Mouse (Mus musculus) adrenal gland, postnatal 25 days (tissue): ENCODE measurements around the gene Ly9. TPM values are rescaled to one million over a fixed set of nuclear protein-coding genes. Genes with fewer than 3 reads are reported as not detected.

Experiments used
- DNase-seq: peaks from one replicate; pipeline ENCODE4 v3.0.0; 2021; ENCODE audit warnings: mixed read lengths
- microRNA-seq, 2 experiments: library from miRNA; unstranded; fragments of <30 nt; microRNA quantifications; one replicate each; pipeline ENCODE4 v1.2.0; 2021
- total RNA-seq: library from RNA; stranded (reverse); gene quantifications from 2 replicates; pipeline ENCODE4 v1.2.3, GENCODE M21; 2021

The Ly9 gene
- total RNA-seq, 1 experiment from 2014 or later: 0.67 TPM

DNA sequence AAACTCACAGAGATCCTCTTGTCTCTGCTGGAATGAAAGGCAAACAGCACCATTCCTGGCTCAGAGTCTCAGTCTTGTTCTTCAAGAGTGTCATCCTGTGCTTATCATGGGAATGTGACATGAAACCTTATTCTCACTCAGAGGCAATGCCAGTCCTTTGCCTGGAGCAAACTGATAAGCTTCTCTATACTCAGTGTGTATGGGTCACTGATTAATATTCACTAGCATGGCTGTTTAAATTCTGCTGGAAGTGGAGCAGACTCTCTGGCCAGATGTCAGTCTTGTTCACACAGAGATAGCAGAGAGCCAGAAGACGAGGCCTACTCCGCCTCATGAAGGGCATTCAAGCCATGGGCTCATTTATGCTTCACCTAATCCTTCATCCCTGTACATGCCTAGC lies 22.6 kb downstream of the Ly9 start:
- DNase-seq: no peak

DNA sequence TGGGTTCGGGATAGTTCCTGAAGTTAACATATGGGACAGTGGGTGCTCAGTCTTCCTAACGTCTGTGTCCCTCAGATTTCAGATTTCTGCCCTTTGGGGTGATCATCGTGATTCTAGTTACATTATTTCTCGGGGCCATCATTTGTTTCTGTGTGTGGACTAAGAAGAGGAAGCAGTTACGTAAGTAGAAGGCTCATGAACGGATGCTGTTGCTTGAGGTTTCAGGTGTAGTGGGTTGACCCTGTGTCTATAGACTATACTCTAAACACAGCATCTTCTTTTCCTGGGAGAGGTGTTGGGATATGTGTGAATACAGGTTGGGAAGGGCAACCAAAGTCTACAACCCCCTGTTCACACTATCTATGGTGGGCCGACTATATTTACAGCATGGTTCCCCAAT lies 30.0 kb downstream of the Ly9 start:
- no peak for DNase-seq

DNA sequence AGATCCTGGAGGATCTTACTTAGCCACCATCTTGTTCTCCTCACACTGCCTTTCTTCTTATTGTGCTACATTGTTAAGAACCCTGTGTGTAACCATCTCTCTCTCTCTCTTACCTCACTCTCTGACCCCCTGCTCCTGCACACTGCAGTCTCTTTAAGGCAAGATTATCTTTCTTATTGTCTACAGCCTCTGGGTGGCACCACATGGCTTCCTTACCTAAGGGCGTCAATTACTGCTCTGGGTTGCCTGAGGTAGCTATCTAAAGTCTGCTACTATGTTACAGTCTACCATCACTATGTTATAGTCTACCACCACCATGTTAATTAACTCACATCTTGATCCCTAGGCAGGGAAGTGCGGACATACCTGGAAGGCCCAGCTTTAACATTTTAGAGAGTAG lies 38.8 kb downstream of the Ly9 start:
- DNase-seq: no peak

DNA sequence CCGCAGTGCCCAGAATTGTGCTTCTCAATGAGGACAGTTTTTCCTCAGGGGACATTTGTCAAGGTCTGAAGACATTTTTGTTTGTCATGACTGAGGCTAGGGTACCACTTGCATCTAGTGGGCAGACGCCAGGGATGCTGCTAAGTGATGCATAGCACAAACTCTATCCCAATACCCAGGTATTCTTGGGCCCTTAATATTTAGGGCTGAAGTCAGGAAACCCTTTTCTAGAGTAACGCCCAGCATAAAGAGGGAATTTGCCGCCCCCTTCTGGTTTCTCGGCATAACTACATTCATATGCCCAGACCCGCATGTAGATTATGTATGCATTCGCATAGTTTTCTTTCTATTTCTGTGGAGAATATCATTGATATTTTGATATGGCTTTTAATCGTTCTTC lies 40.4 kb downstream of the Ly9 start:
- peak; percentile 35 for DNase-seq

DNA sequence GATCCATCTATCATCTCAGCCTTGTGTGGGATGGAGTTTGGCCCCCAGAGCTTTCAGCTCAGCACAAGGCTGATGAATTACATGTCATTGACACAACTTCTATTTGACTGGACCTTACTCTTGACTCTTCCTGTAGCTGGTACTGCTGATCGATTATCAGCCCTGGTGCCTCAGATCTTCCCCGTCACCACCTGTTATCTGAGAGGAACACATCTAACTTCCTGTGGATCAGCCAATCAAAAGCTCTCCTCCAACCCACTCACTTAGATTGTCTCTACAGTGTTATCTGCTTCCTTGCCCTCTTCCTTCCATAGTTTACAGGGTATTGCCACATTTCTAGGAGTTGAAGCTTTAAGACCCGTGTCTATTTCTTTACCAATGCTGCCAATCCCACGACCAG lies 41.3 kb downstream of the Ly9 start:
- no peak for DNase-seq

DNA sequence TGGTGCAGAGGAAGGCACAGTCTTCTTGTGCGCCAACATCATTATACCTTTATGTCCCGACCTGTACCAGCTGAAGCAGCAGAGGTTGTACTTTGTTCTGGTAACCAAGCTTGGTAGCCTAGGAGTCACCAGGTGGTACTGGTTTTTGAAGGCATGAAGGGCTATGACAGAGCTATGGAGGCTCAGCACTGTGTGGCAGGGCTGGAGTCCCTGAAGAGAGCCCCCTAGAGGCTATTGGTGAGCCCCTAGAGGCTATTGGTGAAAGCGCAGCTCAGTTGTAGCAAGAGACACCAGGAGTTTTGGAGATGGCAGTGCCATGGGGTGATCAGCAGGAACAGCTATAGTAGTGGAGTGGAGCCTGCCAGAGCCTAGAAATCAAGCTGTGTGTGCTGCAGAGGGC lies 43.0 kb downstream of the Ly9 start:
- DNase-seq: no peak

DNA sequence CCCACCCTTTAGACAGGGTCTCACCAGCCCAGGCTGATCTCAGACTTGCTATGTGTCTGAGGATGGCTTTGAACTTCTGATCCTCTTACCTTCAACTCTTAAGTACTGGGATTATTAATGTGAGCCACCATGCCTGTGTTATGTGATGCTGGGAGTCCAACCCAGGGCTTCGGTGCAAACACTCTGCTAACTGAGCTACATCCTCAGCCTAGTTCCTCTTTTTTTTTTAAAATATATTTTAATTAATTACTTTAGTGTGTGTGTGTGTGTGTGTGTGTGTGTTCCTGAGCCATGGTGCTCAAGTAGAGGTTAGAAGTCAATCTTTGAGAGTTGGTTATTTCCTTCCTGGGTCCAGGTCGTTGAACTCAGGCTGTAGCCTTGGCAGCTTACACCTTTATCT lies 44.2 kb downstream of the Ly9 start:
- DNase-seq: no peak

DNA sequence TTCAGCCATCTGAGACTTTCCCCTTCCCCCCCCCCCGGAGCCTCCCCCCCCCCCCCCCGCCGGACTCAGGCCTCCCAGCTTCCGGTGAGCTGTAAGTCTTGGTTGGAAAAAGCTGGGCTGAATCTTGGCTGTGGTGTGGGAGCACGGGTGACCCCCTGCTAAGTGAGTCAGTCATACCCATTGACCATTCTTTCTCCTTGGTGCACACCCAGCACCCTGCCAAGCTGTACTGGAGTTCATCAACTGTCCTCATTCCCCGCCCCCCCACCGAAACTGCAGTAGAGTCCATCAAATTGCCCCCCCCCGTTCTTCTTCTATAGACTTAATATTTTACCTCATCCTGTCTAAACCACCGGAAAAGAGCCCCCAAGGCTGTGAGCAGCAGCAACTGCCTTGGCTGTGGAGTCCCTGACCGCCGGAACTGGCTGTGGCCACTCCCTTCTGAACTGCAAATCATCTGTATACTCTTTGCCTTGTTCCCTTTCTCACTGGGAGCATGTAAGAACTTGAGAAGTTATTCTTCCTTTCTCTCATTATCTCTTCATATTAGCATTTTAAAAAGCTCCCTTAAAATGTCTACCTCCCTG lies 45.5 kb downstream of the Ly9 start:
- no peak for DNase-seq

DNA sequence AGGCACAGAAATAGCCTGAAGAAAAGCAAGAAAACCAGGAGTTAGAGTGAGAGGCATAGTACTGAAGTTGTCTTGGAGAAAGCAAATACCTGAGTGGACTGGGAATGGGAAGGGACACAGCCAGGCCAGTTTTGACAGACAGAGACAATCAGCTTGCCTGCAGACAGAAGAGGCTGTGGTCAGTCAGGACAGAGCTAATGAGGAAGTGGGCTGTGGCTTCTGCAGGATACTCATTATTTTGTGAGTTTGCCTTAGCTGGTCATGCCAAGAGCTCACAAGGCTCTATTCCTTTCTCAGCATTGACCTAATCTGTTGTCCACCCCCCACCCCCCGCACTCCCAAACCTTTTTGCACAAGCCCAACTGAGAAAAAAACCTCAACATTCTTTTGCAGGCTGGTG lies 46.0 kb downstream of the Ly9 start:
- no peak for DNase-seq

DNA sequence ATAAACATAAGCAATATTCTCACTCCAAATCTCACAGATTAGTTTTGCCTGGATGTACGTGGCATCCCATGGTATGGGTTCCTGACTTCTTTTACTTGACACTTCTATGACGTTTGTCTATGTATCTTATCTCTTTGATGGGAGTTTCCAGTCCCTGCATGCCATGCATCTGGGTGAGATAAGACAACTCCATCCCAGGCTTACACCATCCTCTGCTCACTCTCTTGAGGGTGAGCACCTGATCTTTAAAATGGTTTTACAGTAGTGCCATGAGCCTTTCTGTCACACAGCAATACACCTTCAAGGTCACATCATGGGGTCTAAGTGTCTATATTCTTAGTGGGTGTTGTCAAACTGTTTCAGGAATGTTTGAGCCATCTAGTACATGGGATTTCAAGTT lies 46.9 kb downstream of the Ly9 start:
- no peak for DNase-seq

DNA sequence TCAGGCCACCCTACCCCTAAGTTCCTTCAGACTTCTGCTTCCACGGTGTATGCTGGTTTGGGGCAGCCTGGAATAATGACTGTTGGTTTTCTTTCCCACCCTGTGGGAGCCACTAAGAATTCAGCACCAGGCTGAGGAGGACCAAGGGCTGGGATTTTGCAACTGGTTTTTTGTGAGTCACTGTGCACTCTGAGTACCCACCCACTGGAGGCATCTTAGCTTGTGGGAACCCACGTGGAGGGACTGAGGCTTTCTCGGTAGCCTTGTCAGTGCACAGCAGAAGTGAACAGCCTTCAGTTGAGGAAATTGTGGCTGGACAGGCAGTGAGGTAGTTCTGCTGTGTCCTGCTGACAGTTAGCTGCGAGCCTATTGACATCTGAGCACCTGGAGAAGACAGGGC lies 48.3 kb downstream of the Ly9 start, which contains the start of gene Cd244a:
TSS of gene Cd244a (plus strand) at position 296 of the 400 bp plus-strand sequence.
- no peak for DNase-seq

DNA sequence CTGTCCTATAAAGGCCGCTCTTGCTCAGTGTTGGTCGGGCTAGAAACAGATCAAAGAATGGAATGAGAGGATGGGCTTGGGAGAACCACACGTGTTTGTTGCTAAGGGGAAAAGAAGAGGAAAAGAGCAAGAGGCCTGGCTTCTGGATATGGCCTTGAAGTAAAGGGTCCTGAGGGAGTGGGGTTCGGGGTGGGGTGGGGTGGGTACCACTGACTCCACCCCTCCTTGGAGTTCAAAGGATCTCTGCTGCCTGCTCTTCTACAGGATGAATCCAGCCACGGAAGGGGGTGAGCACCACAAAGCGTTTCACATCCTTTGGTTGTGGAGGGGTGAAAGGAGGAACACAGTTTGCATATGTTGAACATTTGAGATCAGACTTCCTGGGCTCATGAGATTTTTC lies 48.8 kb downstream of the Ly9 start:
- DNase-seq: no peak

DNA sequence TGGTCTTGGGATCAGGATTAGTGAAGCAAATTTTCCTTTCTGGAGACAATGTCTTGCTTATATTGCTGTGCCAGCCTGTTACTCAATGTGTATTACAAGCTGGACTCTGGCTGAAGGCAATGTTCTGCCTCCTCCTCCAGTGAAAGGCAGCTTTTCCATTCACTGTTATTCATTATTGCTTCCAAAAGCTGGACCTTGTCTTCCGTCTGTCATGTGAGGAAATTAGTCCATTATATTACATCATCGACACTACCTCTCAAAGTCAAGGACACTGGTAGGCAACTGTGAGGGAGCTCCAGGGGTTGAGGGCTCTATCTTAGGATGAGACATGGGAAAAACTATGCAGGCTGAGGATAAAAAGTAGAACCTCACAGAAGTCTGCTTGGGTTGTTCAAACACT lies 50.8 kb downstream of the Ly9 start:
- DNase-seq: no peak

DNA sequence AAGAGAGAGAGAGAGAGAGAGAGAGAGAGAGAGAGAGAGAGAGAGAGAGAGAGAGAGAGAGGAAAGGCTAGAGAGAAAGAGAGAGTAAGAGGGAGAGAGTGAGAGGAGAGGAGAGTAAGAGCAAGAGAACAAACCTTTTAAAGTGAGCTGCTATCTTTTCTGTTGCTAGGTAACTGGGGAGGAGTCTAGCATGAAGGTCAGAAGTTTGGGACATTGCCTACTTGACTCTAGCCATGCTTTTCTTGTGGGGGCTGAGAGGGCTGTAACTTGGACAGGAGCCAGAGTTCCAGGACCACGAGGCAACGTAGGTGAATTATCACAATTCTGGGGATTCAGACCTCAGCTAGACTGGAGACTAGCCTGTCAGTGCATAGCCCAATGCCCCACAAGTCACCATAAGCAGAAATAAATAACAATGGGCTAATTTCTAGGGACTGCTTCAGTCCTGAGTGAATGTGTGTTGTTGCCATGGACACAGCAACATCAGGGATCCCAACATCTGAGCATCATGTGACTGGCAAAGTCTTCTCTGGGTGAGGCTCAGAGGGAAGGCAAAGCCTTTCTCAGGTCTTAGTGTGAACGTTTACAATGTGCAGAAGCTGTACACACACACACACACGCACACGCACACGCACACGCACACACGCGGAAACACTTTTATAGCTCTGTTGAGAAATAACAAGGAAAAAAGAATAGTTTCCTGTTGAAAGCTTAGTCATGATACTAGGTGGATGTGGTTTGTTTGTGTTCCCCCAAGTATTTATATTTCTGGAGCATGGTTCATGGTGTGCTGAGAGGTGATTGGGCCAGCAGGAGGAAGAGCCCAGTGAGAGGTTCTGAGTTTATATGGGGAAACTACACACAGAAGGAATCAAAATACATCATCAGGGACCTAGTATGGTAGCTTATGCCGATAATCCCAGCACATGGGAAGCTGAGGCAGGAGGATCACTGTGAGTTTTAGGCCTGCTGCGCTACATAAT lies 53.6 kb downstream of the Ly9 start:
- no peak for DNase-seq

DNA sequence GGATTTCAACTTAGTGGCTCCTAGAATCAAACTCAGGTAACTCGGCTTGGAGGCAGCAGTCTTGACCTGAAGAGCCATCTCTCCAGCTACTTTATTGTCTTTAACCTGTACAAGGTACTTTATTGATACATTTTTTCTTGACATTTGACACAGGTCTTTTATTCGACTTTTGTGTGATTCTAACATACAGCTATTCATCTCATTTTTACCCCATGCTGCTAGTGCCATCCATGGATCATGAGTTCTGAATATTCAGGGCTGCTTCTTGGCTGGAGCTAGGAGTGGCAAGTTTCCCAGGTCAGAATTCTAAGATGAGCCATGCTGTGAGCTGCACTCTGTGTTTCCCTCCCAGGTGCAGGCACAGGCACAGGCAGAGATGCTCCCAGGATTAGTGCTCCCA lies 55.0 kb downstream of the Ly9 start:
- DNase-seq: no peak

DNA sequence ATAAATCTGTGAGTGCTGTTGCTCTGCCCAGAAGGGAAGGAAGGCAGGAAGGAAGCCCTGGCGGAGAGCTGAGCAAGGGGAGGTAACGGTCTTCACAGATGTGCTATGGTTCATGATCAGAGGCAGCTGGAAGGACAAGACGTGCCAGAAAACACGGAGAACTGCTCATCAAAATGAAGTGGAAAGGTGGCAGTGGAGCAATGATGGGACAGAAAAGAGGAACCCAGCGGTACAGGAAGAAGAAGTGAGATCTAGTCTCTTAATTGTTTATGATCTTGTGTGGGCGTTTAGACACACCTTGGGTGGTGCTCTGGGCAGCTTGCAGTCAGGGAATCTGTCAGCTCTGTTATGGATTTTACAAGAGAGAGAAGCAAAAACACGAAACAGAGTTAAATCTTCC lies 55.9 kb downstream of the Ly9 start:
- no peak for DNase-seq

DNA sequence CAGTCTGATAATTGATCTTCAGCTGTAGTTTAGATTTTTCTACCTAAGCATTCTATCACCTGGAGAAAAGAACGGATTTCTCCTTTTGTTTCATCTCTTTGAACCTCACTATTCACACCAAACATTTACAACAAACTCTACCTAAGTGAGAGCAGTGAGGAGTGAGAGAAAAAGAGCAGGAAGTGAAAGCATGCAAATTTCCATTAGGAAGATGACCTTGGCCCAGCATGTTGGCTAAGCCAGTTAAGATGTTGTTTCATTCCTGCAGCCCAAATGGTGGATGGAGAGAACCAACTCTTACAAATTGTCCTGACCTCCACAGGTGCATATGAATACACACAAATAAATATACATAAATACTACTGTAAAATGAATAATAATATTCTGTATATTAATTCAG lies 66.5 kb downstream of the Ly9 start:
- DNase-seq: no peak

Small RNA genes within 50 kb of the gene (microRNA-seq; reads per million reads assigned to microRNA genes)
- gene Mir7683: 0 reads per million in 2 experiments

Other genes starting within 250 kb of the Ly9 start
- gene Klhdc9, start 246.6 kb downstream of the Ly9 start, total RNA-seq: 1.4 and 4.9 TPM in 2 replicates
- gene Nectin4, start 237.3 kb downstream of the Ly9 start, total RNA-seq: 0.12 TPM in 1 of 2 replicates, not detected in the other
- 1.8 and 2.2 TPM in 2 replicates for gene Arhgap30, start 218.5 kb downstream of the Ly9 start, total RNA-seq
- 62.9 and 95.1 TPM in 2 replicates for gene Usf1, start 196.1 kb downstream of the Ly9 start, total RNA-seq
- gene Tstd1, start 188.5 kb downstream of the Ly9 start, total RNA-seq: 5.2 and 6.3 TPM in 2 replicates
- 40.1 and 59.7 TPM in 2 replicates for gene F11r, start 169.9 kb downstream of the Ly9 start, total RNA-seq
- 9.2 and 11.9 TPM in 2 replicates for gene Alyref2, start 103.9 kb downstream of the Ly9 start, total RNA-seq
- not detected in 2 replicates for gene Itln1, start 72.1 kb downstream of the Ly9 start, total RNA-seq
- gene Cd244a, start 48.2 kb downstream of the Ly9 start, total RNA-seq: 0.70 TPM in 1 of 2 replicates, not detected in the other
- 0.30 TPM in 1 of 2 replicates, not detected in the other for gene Slamf7, start 45.6 kb upstream of the Ly9 start, total RNA-seq
- gene Cd48, start 74.6 kb upstream of the Ly9 start, total RNA-seq: 1.3 and 1.6 TPM in 2 replicates
- not detected in 2 replicates for gene Slamf1, start 159.7 kb upstream of the Ly9 start, total RNA-seq
- gene Cd84, start 232.3 kb upstream of the Ly9 start, total RNA-seq: 2.3 and 2.6 TPM in 2 replicates